Comparison of ENCODE assay signal across 8 mouse cellular contexts in genomic region chr1:127409512-127409911, GRCm38 (mm10).
DNase-seq lines count a peak whose midpoint lies in the region; ATAC-seq and TF ChIP-seq lines count a peak whose summit lies in the region.

No protein-coding gene starts in this region.

- DNase-seq in A20 (ENCODE audit: low read depth, low spot score) (peak; percentile 63), MEL-GATA-1-ER (ENCODE audit: extremely low read depth, low read depth) (peak; percentile 5)
- no peak for DNase-seq in forebrain, postnatal 0 days
- DNase-seq in kidney, adult 9 months: peak; percentile 50
- peak; percentile 37 for DNase-seq in mesoderm, embryonic 11.5 days (ENCODE audit: low read depth, low spot score)
- DNase-seq in thymus, postnatal 4 days: peak; percentile 43
- DNase-seq in right cerebral cortex, postnatal 14 days: no peak
- DNase-seq in layer of hippocampus, postnatal 25 days (ENCODE audit: extremely low spot score in 1 of 2, low spot score in 1 of 2): no peak

- peaks cover 19% of the 10 kb centered on the region for H3K36me3 ChIP-seq in forebrain, postnatal 0 days (ENCODE audit: insufficient read depth)

- peak; percentile 56 for ATAC-seq in forebrain, postnatal 0 days

- H3K27ac ChIP-seq in forebrain, postnatal 0 days (ENCODE audit: low read depth, low read length): no peak overlapping the region

- no peak overlapping the region for H3K4me2 ChIP-seq in forebrain, postnatal 0 days (ENCODE audit: low read depth)

- TF ChIP-seq CTCF in forebrain, postnatal 0 days (IDR thresholded peaks at IDR 0.05; ENCODE audit: low read depth): peak; percentile 63

- WGBS in forebrain, postnatal 0 days: 31% methylated on average over 5 of the region's 5 CpGs

- H3K27me3 ChIP-seq in forebrain, postnatal 0 days (ENCODE audit: insufficient read depth, low read length): no peaks in the 10 kb centered on the region

- no peak overlapping the region for H3K9ac ChIP-seq in forebrain, postnatal 0 days

- H3K9me3 ChIP-seq in forebrain, postnatal 0 days (ENCODE audit: low read length): no peaks in the 10 kb centered on the region

- no peak overlapping the region for H3K4me3 ChIP-seq in forebrain, postnatal 0 days (ENCODE audit: low read depth, low read length)

- no peaks in the 10 kb centered on the region; the same call in 1 of the 2 replicates for H3K4me1 ChIP-seq in forebrain, postnatal 0 days (ENCODE audit: insufficient read depth)

Comparison
In these comparisons a context has a peak if more than half of its experiments do, and no peak if none do; other contexts are left out.
1. DNase-seq: peak in A20 (single experiment), MEL-GATA-1-ER (single experiment), kidney, adult 9 months (single experiment), mesoderm, embryonic 11.5 days (single experiment) and thymus, postnatal 4 days (single experiment); none in forebrain, postnatal 0 days (single experiment), right cerebral cortex, postnatal 14 days (single experiment) and layer of hippocampus, postnatal 25 days (0 of 2).